Mouse (Mus musculus) ES-Bruce4 (cell line): ENCODE results near the gene Rufy2.

Experiments used
- CTCF ChIP-seq: IDR thresholded peaks from one replicate; pipeline ENCODE4 v1.8.1; 2011; ENCODE audit warnings: low read depth, low read length
- POLR2A ChIP-seq: IDR thresholded peaks from one replicate; pipeline ENCODE4 v1.8.1; 2011; ENCODE audit warnings: low read length; ENCODE audit not compliant: insufficient read depth

DNA sequence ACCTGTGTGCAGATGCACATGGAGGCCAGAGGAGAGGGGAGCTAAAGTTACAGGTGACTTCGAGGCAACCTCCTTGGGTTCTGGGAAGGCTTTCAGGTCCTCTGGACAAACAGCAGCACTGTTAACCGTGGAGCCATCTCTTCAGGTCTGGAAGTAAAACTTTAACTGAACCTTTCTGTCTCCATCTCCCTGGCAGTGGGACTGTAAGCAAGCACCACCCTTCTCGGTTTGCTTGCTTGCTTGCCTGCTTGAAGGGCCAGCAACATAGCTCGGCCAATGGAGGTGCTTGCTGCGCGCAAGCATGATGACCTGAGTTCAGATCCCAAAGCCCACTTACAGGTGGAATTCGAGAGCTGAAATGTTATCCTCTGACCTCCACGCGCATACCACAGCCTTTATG, 84.5 kb downstream of the Rufy2 start:
- TF ChIP-seq CTCF: no peak
- TF ChIP-seq POLR2A: no peak
